Mouse (Mus musculus): ENCODE measurements around the gene Sntg2.

- TF ChIP-seq POLR2A (IDR thresholded peaks at IDR 0.05; ENCODE audit: insufficient read depth, low read depth, low read length) (no peak), CTCF (IDR thresholded peaks at IDR 0.05) (no peak), EP300 (IDR thresholded peaks at IDR 0.05; ENCODE audit: insufficient read depth, low read depth, low read length) (no peak)
These were observed 172.6 kb downstream of the Sntg2 start for GRCm38 (mm10) chr12:30200621-30201020.

Measured in heart, adult 2 months (tissue).